ENCODE assay signal across 12 mouse cellular contexts in genomic region chr14:99210431-99210830, GRCm38 (mm10).
"Had no signal": no experiment of that assay in that cellular context is flagged by ENCODE, and none has a peak within 500 bp of the region (broad histone marks: within the 10 kb centered on the region; RNA-seq: fewer than 3 reads in every experiment).

No protein-coding gene starts in this region.

- DNase-seq: kidney, adult 11 months; kidney, adult 9 months; kidney, postnatal 14 days; kidney, postnatal 4 days; liver, embryonic 13.5 days; lung, adult 2 months; lung, postnatal 14 days; lung, postnatal 4 days; midbrain, embryonic 14.5 days; thymus, adult 18-20 months; thymus, postnatal 36 days had no signal

- H3K27ac ChIP-seq: intestine, embryonic 15.5 days; liver, embryonic 13.5 days had no signal

- H3K36me3 ChIP-seq: intestine, embryonic 15.5 days had no signal

- H3K4me3 ChIP-seq: intestine, embryonic 15.5 days; liver, embryonic 13.5 days had no signal

- H3K27me3 ChIP-seq: intestine, embryonic 15.5 days; liver, embryonic 13.5 days had no signal

- H3K4me1 ChIP-seq: intestine, embryonic 15.5 days; liver, embryonic 13.5 days had no signal
